Mouse (Mus musculus) kidney, adult 2 months (tissue): ENCODE measurements around the gene Dhx58.

ENCODE experiments used
- CTCF ChIP-seq: fragments of 200-500 bp; conservative IDR thresholded peaks from 2 replicates; pipeline ENCODE4 v1.5.1; 2011; ENCODE audit warnings: low read depth, mild to moderate bottlenecking, control low read depth, low read length, moderate library complexity, mixed read lengths; ENCODE audit not compliant: insufficient read depth, insufficient read length
- POLR2A ChIP-seq: fragments of 200-500 bp; IDR thresholded peaks from one replicate; pipeline ENCODE4 v1.6.1; 2011; ENCODE audit warnings: low read depth, low read length, control low read depth

DNA sequence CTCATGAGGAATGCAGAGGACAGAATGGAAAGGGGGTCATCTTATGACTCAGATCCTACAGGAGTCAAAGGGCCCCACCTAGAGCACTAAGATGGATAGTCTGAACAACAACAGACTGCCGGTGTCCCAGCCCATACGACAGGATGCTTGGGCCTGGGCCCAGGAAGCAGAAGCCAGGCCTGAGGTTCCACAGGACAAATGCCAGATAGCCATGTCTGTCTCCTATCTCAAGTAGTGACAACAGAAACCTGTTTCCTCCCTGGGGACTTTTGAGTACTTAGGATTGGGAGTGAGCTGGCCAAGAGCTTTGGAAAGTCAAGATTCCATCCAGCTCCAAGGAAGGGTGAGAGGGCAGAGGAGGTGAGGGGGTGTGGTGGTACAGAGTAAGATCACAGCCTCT is 32.1 kb downstream of the Dhx58 start:
- TF ChIP-seq POLR2A (no peak), CTCF (no peak)
